Mouse (Mus musculus) right cerebral cortex, postnatal 14 days (tissue): ENCODE data around the gene Mageb1.
"Not testable (repeated sequence)": the region's sequence is repeated elsewhere in the genome, so short reads cannot be mapped to it uniquely, and the experiment has no call there.

ENCODE experiments used
- DNase-seq: peaks from one replicate; pipeline ENCODE4 v3.0.0; 2022

The Mageb1 gene

GRCm38 (mm10) chrX:92016233-92016632, at the start of gene Mageb1:
Gene Mageb1, minus strand, starts transcription at chrX:92016333.
- not testable (repeated sequence) for DNase-seq
